7 mouse cellular contexts compared by ENCODE assay signal in genomic region chr5:111619974-111620373, GRCm38 (mm10).
DNase-seq lines count a peak whose midpoint lies in the region; ATAC-seq and TF ChIP-seq lines count a peak whose summit lies in the region.

No protein-coding gene starts in this region.

- DNase-seq in 3134 (ENCODE audit: extremely low read depth, insufficient read length, low spot score): peak; percentile 66
- DNase-seq in ES-E14 (ENCODE audit: low read depth, low spot score): no peak
- DNase-seq in gastrocnemius, postnatal 4 days (ENCODE audit: low spot score in 2 of 2): peak; percentile 56 to 76
- DNase-seq in kidney, postnatal 25 days: peak; percentile 4 to 52
- peak; percentile 48 to 74 for DNase-seq in urinary bladder, postnatal 36 days (ENCODE audit: low spot score in 2 of 2)
- no peak for DNase-seq in yolk sac, embryonic 10.5 days (ENCODE audit: low spot score)

- H3K4me3 ChIP-seq in ES-E14 (ENCODE audit: insufficient read depth in 1 of 2, low read depth in 1 of 2, low read length in 2 of 2, poor library complexity in 1 of 2, severe bottlenecking in 1 of 2): no peak overlapping the region

- H3K9me3 ChIP-seq in ES-E14 (ENCODE audit: control insufficient read depth, insufficient read depth, low read depth, low read length): no peaks in the 10 kb centered on the region

- H3K36me3 ChIP-seq in ES-E14 (ENCODE audit: control insufficient read depth, insufficient read depth, low read length, poor library complexity, severe bottlenecking): no peaks in the 10 kb centered on the region

- in situ Hi-C loops in ES-E14 (cut with MboI; ENCODE audit: low sequenced_read_pairs in 2 of 2, unreplicated experiment in 2 of 2): no loop called here

- H3K4me1 ChIP-seq in ES-E14 (ENCODE audit: control insufficient read depth in 2 of 2, insufficient read depth in 2 of 2, low read length in 2 of 2, poor library complexity in 1 of 2): peaks cover 0 to 9% of the 10 kb centered on the region in 2 experiments; a peak in 1 of 4 replicates

- ATAC-seq in frontal cortex, adult (ENCODE audit: low TSS enrichment): no peak

- no peak overlapping the region for H3K27ac ChIP-seq in ES-E14 (ENCODE audit: insufficient read depth, low read depth, low read length, poor library complexity, severe bottlenecking)

- H3K9ac ChIP-seq in ES-E14 (ENCODE audit: insufficient read depth, low read depth, low read length, poor library complexity, severe bottlenecking): no peak overlapping the region

TF ChIP-seq in ES-E14, 5 proteins besides CTCF, POLR2A, EP300 and RAD21:
- TF ChIP-seq ZC3H11A (IDR thresholded peaks at IDR 0.05; ENCODE audit: borderline replicate concordance, low read depth, low read length) (no peak), ZNF384 (IDR thresholded peaks at IDR 0.05; ENCODE audit: low read depth, low read length) (0 out of 2 replicates have a peak, but pooled peaks have one; percentile 33)
TF ChIP-seq in ES-E14: peak in this region for 1.

Comparison
In these comparisons a context has a peak if more than half of its experiments do, and no peak if none do; other contexts are left out.
1. DNase-seq: peak in 3134 (single experiment), gastrocnemius, postnatal 4 days (2 of 2), kidney, postnatal 25 days (2 of 2) and urinary bladder, postnatal 36 days (2 of 2); none in ES-E14 (single experiment) and yolk sac, embryonic 10.5 days (single experiment).